Mouse (Mus musculus) MEL (cell line): ENCODE results near the gene Rab11fip4.
A peak's percentile ranks its signal among the peaks of the same experiment; 100 is the strongest.

ENCODE experiments used
- BHLHE40 ChIP-seq: IDR thresholded peaks from 2 replicates; pipeline ENCODE4 v1.6.1; 2012; ENCODE audit warnings: low read depth, mild to moderate bottlenecking, inconsistent platforms, low read length, improper control_type of control experiment, borderline replicate concordance
- CTCF ChIP-seq, 3 experiments: IDR thresholded peaks in 2 of 3; conservative IDR thresholded peaks in 1 of 3; 2 replicates each; pipeline ENCODE4 v1.5.1; 2011 to 2012; ENCODE audit warnings: low read length in 3 of 3, low read depth in 2 of 3, mild to moderate bottlenecking in 2 of 3, improper control_type of control experiment in 1 of 3, inconsistent platforms in 1 of 3, mixed read lengths in 1 of 3, moderate library complexity in 1 of 3; ENCODE audit not compliant: control insufficient read depth in 1 of 3, insufficient read depth in 1 of 3, poor library complexity in 1 of 3, severe bottlenecking in 1 of 3
- EP300 ChIP-seq, 2 experiments: IDR thresholded peaks; 2 replicates each; pipeline ENCODE4 v1.6.1; 2011; ENCODE audit warnings: improper control_type of control experiment in 2 of 2, low read length in 2 of 2, low read depth in 1 of 2, mild to moderate bottlenecking in 1 of 2
- ETS1 ChIP-seq: IDR thresholded peaks from 2 replicates; pipeline ENCODE4 v1.6.1; 2012; ENCODE audit warnings: low read depth, mild to moderate bottlenecking, inconsistent platforms, low read length, improper control_type of control experiment, moderate library complexity
- GATA1 ChIP-seq: IDR thresholded peaks from 2 replicates; pipeline ENCODE4 v1.6.1; 2011; ENCODE audit warnings: low read depth, low read length, improper control_type of control experiment
- MAX ChIP-seq: IDR thresholded peaks from 2 replicates; pipeline ENCODE4 v1.6.1; 2011; ENCODE audit warnings: low read length, improper control_type of control experiment
- MAZ ChIP-seq: IDR thresholded peaks from 2 replicates; pipeline ENCODE4 v1.6.1; 2012; ENCODE audit warnings: low read depth, mild to moderate bottlenecking, inconsistent platforms, low read length, improper control_type of control experiment
- POLR2AphosphoS5 ChIP-seq: IDR thresholded peaks from 2 replicates; pipeline ENCODE4 v1.6.1; 2012; ENCODE audit warnings: low read depth, borderline replicate concordance, mild to moderate bottlenecking, inconsistent platforms, low read length, moderate library complexity, mixed read lengths
- RAD21 ChIP-seq: IDR thresholded peaks from 2 replicates; pipeline ENCODE4 v1.6.1; 2011; ENCODE audit warnings: mild to moderate bottlenecking, low read depth, low read length, improper control_type of control experiment
- TAL1 ChIP-seq: IDR thresholded peaks from 2 replicates; pipeline ENCODE4 v1.6.1; 2012; ENCODE audit warnings: mild to moderate bottlenecking, inconsistent platforms, low read length, moderate library complexity, mixed read lengths
- USF2 ChIP-seq, 2 experiments: IDR thresholded peaks; 2 replicates each; pipeline ENCODE4 v1.6.1; 2011 to 2012; ENCODE audit warnings: improper control_type of control experiment in 2 of 2, low read length in 2 of 2, borderline replicate concordance in 1 of 2, inconsistent platforms in 1 of 2, low read depth in 1 of 2, mild to moderate bottlenecking in 1 of 2; ENCODE audit not compliant: insufficient read depth in 1 of 2

DNA sequence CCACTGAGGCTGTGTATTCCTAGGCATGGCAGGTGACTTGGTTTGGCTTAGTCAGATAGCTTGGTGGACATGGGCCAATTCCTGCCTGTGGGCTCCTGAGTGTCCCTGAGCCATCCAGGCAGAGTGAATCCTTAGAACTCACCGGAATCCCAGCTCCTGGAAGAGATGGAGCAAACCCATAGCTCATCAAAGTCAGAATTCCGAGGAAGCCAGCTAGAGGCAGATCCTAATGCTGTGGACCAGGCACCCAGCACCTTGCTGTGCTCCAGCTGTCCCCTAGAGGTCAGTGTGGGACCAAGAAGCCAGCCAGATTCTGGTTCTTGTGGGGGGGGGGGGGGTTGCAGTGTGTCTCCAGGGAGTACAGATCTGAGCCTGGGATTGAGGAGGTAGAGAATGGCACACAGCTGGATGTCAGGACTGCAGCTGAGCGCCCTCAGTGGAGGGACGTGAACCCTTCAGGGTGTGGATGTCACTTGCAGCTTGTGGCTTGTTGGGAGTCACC lies 33.8 kb downstream of the Rab11fip4 start:
- TF ChIP-seq GATA1, result no peak
- TF ChIP-seq RAD21, result peak; percentile 78
- no peak for TF ChIP-seq BHLHE40
- TF ChIP-seq ETS1, result no peak
- peak; percentile 72 to 93 (median 88) for TF ChIP-seq CTCF (IDR thresholded peaks at IDR 0.05 in 2 of 3, conservative IDR thresholded peaks at IDR 0.05 in 1 of 3; ENCODE audit: control insufficient read depth in 1 of 3, insufficient read depth in 1 of 3, low read depth in 2 of 3, low read length in 3 of 3, poor library complexity in 1 of 3, severe bottlenecking in 1 of 3)
- no peak for TF ChIP-seq EP300 (IDR thresholded peaks at IDR 0.05; ENCODE audit: low read depth in 1 of 2, low read length in 2 of 2)
- TF ChIP-seq MAX, result no peak
- TF ChIP-seq TAL1, result no peak
- TF ChIP-seq USF2 (IDR thresholded peaks at IDR 0.05; ENCODE audit: borderline replicate concordance in 1 of 2, insufficient read depth in 1 of 2, low read depth in 1 of 2, low read length in 2 of 2), result no peak
- peak; percentile 83; the same call in 1 of the 2 replicates for TF ChIP-seq MAZ
- TF ChIP-seq POLR2AphosphoS5, result no peak
